Mouse (Mus musculus) CD4-positive, CD25-positive, alpha-beta regulatory T cell, adult 2 months (primary cell): ENCODE measurements around the gene Mtor.

Source experiments
- DNase-seq: peaks from one replicate; pipeline ENCODE4 v3.0.0-alpha.2; 2012; ENCODE audit warnings: low read depth, low spot score

Mtor gene

GRCm38 (mm10) chr4:148593996-148594395 lies 145.6 kb downstream of the Mtor start:
- no peak for DNase-seq

GRCm38 (mm10) chr4:148595916-148596315 lies 147.5 kb downstream of the Mtor start:
- DNase-seq: no peak

GRCm38 (mm10) chr4:148596731-148597130 lies 148.3 kb downstream of the Mtor start:
- DNase-seq: no peak

GRCm38 (mm10) chr4:148598826-148599225 lies 150.4 kb downstream of the Mtor start:
- DNase-seq: no peak

GRCm38 (mm10) chr4:148600316-148600715 lies 151.9 kb downstream of the Mtor start:
- DNase-seq: no peak

- DNase-seq: no peak
Measured at GRCm38 (mm10) chr4:148601871-148602270, 153.5 kb downstream of the Mtor start.

GRCm38 (mm10) chr4:148602357-148603120 lies 154.1 kb downstream of the Mtor start, which contains the start of gene Masp2:
TSS of gene Masp2 (plus strand) at chr4:148602554.
- DNase-seq: no peak

GRCm38 (mm10) chr4:148603376-148604139 lies 155.1 kb downstream of the Mtor start:
- no peak for DNase-seq

- no peak for DNase-seq
Measured at GRCm38 (mm10) chr4:148604141-148604540, 155.7 kb downstream of the Mtor start.

GRCm38 (mm10) chr4:148604541-148605165 lies 156.2 kb downstream of the Mtor start:
- DNase-seq: peak; percentile 76
